Mouse (Mus musculus) kidney, embryonic 16.5 days (tissue): ENCODE measurements around the gene Srsf5. TPM values are rescaled to one million over a fixed set of nuclear protein-coding genes. Genes with fewer than 3 reads are reported as not detected.

Source experiments
- ATAC-seq: fragments of 200-750 bp; cut with Nextera tagmentation; 2 replicates; pipeline ENCODE4 v1.8.0; 2017; ENCODE audit warnings: moderate TSS enrichment; ENCODE audit not compliant: low FRiP score, low TSS enrichment
- H3K27ac ChIP-seq: fragments of 300-500 bp; sonication (generic); 2 replicates; pipeline ENCODE4 v1.5.1; 2014; ENCODE audit warnings: low read length
- H3K27me3 ChIP-seq: fragments of 300-500 bp; sonication (generic); 2 replicates; pipeline ENCODE4 v1.6.1; 2014; ENCODE audit warnings: low read length, control low read depth, mixed read lengths; ENCODE audit not compliant: insufficient read depth
- H3K36me3 ChIP-seq: fragments of 300-500 bp; sonication (generic); 2 replicates; pipeline ENCODE4 v1.6.1; 2014; ENCODE audit warnings: low read length, control low read depth, mixed read lengths; ENCODE audit not compliant: insufficient read depth
- H3K4me1 ChIP-seq: fragments of 300-500 bp; sonication (generic); 2 replicates; pipeline ENCODE4 v1.6.1; 2014; ENCODE audit warnings: low read length, control low read depth, mixed read lengths; ENCODE audit not compliant: insufficient read depth
- H3K4me2 ChIP-seq: fragments of 300-500 bp; sonication (generic); replicated peaks from 2 replicates; pipeline ENCODE4 v1.6.1; 2014; ENCODE audit warnings: low read depth, low read length
- H3K4me3 ChIP-seq: fragments of 300-500 bp; sonication (generic); 2 replicates; pipeline ENCODE4 v1.5.1; 2014; ENCODE audit warnings: mild to moderate bottlenecking, low read length
- H3K9ac ChIP-seq: fragments of 300-500 bp; sonication (generic); replicated peaks from 2 replicates; pipeline ENCODE4 v1.6.1; 2014; ENCODE audit warnings: low read length
- H3K9me3 ChIP-seq: fragments of 300-500 bp; sonication (generic); 2 replicates; pipeline ENCODE4 v1.6.1; 2016; ENCODE audit warnings: low read length, control low read depth
- WGBS: fragments of 180-500 bp; shearing (Covaris S2); extraction: QIAGEN DNeasy Blood & Tissue Kit; methylation state at CpG from one replicate; pipeline ENCODE4 v1.1.7; 2014; 5-methylcytosine and 5-hydroxymethylcytosine counted together
- polyA plus RNA-seq: library from polyadenylated mRNA; unstranded; fragments of >200 nt; fragmentation: Nextera tagmentation; extraction: Ambion mirVana; gene quantifications from 2 replicates; pipeline ENCODE4 v1.2.1, GENCODE M21; 2015

Srsf5 gene
- polyA plus RNA-seq, 1 experiment from 2014 or later = 513 TPM

DNA sequence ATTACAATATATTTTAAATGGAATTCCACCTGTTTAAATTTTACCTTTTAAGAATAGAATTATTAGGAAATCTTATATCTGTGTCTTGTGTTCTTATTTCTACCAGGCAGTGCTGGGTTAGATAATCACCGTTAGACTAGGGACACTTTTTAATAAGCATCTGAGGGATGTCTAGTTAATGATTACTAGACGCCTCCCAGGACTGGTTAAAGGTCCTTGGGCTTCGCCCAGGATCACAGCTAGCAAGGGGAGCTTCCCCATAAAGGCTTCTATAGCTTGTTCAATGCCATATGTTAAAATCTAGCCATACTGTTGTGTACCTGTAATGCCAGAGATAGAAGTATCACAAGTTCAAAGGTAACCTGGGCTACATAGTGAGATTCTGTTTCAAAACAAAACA, 16.4 kb upstream of the Srsf5 start:
- peak overlapping the region; percentile 76 for H3K27ac ChIP-seq
- WGBS = 64% methylated on average over 3 of the region's 3 CpGs
- H3K9ac ChIP-seq = no peak overlapping the region
- peaks cover 9% of the 10 kb centered on the region; the same call in 1 of the 2 replicates for H3K4me1 ChIP-seq
- no peak overlapping the region for H3K4me2 ChIP-seq
- H3K36me3 ChIP-seq = no peaks in the 10 kb centered on the region
- no peaks in the 10 kb centered on the region for H3K27me3 ChIP-seq
- no peak for ATAC-seq
- no peak overlapping the region for H3K4me3 ChIP-seq
- no peaks in the 10 kb centered on the region for H3K9me3 ChIP-seq

GRCm38 (mm10) chr12:80930141-80930540, 15.2 kb upstream of the Srsf5 start:
- H3K27ac ChIP-seq = no peak overlapping the region
- H3K27me3 ChIP-seq = no peaks in the 10 kb centered on the region
- H3K9me3 ChIP-seq = no peaks in the 10 kb centered on the region
- no peak overlapping the region for H3K4me2 ChIP-seq
- H3K36me3 ChIP-seq = no peaks in the 10 kb centered on the region
- H3K4me3 ChIP-seq = no peak overlapping the region
- H3K9ac ChIP-seq = no peak overlapping the region
- peak; percentile 52 for ATAC-seq
- peaks cover 8% of the 10 kb centered on the region; the same call in 1 of the 2 replicates for H3K4me1 ChIP-seq
- 75% methylated on average over 7 of the region's 7 CpGs for WGBS

DNA sequence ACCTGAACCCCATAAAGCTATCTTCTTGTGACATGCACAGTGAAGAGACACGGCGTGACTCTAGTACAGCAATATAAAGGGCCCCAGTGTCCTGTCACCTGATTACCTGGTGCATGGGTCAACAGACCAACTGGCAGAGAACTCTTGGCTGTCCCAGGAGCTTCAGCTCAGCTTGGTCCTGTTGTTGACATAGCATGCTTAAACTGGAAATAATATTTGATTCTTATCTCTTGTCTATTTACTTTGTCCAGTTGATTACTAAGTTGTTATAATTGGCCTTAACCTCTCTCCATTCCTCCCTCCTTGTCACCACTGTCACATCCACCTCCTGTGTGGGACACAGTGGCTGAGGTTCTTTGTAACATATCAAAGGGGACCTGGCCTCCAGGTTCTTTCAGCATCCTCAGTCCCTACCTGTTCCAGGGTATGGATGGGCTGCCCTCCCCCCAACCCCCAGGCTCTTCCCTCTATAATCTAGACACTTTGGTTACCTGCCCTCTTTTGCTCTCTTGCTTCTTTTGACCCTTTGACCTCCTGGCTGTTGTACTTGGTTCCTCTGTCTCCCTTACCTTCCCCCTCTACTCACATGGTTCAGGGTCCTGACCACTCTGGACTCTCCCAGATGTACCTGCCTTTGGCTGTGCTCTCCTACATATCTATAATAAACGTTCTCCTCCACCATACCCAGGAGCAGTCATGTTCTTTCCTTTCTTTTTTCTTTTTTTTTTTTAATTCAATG, 13.7 kb upstream of the Srsf5 start:
- H3K27me3 ChIP-seq = no peaks in the 10 kb centered on the region
- no peak overlapping the region for H3K27ac ChIP-seq
- no peak overlapping the region for H3K9ac ChIP-seq
- no peak overlapping the region for H3K4me2 ChIP-seq
- H3K4me1 ChIP-seq = 0 out of 2 replicates have a peak, but pooled peaks cover 3% of the 10 kb centered on the region
- ATAC-seq = no peak
- WGBS = 84% methylated on average over 3 of the region's 3 CpGs
- no peaks in the 10 kb centered on the region for H3K9me3 ChIP-seq
- H3K36me3 ChIP-seq = no peaks in the 10 kb centered on the region
- H3K4me3 ChIP-seq = no peak overlapping the region

- no peaks in the 10 kb centered on the region for H3K9me3 ChIP-seq
- H3K36me3 ChIP-seq = no peaks in the 10 kb centered on the region
- ATAC-seq = no peak
- no peak overlapping the region for H3K4me3 ChIP-seq
- no peak overlapping the region for H3K27ac ChIP-seq
- 0 out of 2 replicates have a peak, but pooled peaks cover 3% of the 10 kb centered on the region for H3K4me1 ChIP-seq
- no peak overlapping the region for H3K4me2 ChIP-seq
- no peaks in the 10 kb centered on the region for H3K27me3 ChIP-seq
- WGBS = 84% methylated on average over 1 of the region's 1 CpGs
- no peak overlapping the region for H3K9ac ChIP-seq
These were observed 12.4 kb upstream of the Srsf5 start for GRCm38 (mm10) chr12:80932865-80933264.

- no peak for ATAC-seq
- WGBS = 74% methylated on average over 2 of the region's 2 CpGs
- H3K27me3 ChIP-seq = no peaks in the 10 kb centered on the region
- no peak overlapping the region for H3K9ac ChIP-seq
- H3K36me3 ChIP-seq = no peaks in the 10 kb centered on the region
- no peak overlapping the region for H3K4me3 ChIP-seq
- H3K9me3 ChIP-seq = no peaks in the 10 kb centered on the region
- no peak overlapping the region for H3K27ac ChIP-seq
- 0 out of 2 replicates have a peak, but pooled peaks cover 7% of the 10 kb centered on the region for H3K4me1 ChIP-seq
- no peak overlapping the region for H3K4me2 ChIP-seq
These were observed 8.6 kb upstream of the Srsf5 start for GRCm38 (mm10) chr12:80936751-80937150.

DNA sequence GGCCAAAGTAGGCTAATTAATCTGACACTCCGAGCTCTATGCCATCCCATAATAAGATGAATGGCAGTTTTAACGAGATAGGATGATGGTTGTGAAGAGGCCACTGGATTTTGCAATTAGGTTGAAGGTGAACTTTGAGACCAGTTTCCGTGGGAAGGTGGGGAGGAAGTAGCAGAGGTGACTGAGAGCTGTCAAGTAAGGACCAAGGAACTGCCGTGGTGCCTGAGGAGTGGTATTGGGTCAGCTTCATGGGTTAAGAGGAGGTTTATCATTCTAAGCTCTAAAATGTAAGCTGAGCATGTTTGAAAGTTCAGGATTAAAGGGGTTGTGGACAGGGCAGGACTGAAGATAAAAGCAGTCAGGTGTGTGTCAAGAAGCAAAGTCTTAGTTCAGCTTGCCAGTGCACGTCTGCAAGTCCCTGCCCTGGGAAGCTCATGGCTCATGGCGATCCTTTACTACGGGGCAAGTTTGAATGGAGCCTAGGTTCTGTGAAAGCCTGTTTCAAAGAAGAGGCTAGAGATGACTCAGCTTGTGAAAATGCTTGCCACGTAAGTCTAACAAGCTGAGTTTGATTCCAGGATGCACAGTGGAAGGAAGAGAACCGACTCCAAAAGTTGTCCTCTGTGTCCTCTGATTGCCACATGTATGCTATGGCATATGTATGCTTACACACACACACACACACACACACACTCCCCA, 7.8 kb upstream of the Srsf5 start:
- Histone ChIP-seq H3K4me1 (0 out of 2 replicates have a peak, but pooled peaks cover 7% of the 10 kb centered on the region), H3K27ac (no peak overlapping the region), H3K9ac (no peak overlapping the region), H3K36me3 (no peaks in the 10 kb centered on the region), H3K9me3 (no peaks in the 10 kb centered on the region), H3K27me3 (no peaks in the 10 kb centered on the region), H3K4me2 (no peak overlapping the region), H3K4me3 (no peak overlapping the region)
- 76% methylated on average over 9 of the region's 9 CpGs for WGBS
- no peak for ATAC-seq

GRCm38 (mm10) chr12:80938642-80939041, 6.7 kb upstream of the Srsf5 start:
- no peaks in the 10 kb centered on the region for H3K36me3 ChIP-seq
- peak overlapping the region; percentile 52 for H3K27ac ChIP-seq
- no peak for ATAC-seq
- 0 out of 2 replicates have a peak, but pooled peaks cover 7% of the 10 kb centered on the region for H3K4me1 ChIP-seq
- H3K4me3 ChIP-seq = no peak overlapping the region
- no peaks in the 10 kb centered on the region for H3K9me3 ChIP-seq
- no peak overlapping the region for H3K4me2 ChIP-seq
- H3K27me3 ChIP-seq = no peaks in the 10 kb centered on the region
- H3K9ac ChIP-seq = no peak overlapping the region
- WGBS = 42% methylated on average over 5 of the region's 5 CpGs

GRCm38 (mm10) chr12:80939165-80939564, 6.1 kb upstream of the Srsf5 start:
- no peaks in the 10 kb centered on the region for H3K9me3 ChIP-seq
- 74% methylated on average over 4 of the region's 4 CpGs for WGBS
- ATAC-seq = no peak
- H3K36me3 ChIP-seq = no peaks in the 10 kb centered on the region
- 0 out of 2 replicates have a peak, but pooled peaks cover 7% of the 10 kb centered on the region for H3K4me1 ChIP-seq
- no peak overlapping the region for H3K4me3 ChIP-seq
- no peaks in the 10 kb centered on the region for H3K27me3 ChIP-seq
- no peak overlapping the region for H3K4me2 ChIP-seq
- 0 out of 2 replicates have a peak overlapping the region, but pooled peaks have one; percentile 5 for H3K9ac ChIP-seq
- peak overlapping the region; percentile 52 for H3K27ac ChIP-seq

DNA sequence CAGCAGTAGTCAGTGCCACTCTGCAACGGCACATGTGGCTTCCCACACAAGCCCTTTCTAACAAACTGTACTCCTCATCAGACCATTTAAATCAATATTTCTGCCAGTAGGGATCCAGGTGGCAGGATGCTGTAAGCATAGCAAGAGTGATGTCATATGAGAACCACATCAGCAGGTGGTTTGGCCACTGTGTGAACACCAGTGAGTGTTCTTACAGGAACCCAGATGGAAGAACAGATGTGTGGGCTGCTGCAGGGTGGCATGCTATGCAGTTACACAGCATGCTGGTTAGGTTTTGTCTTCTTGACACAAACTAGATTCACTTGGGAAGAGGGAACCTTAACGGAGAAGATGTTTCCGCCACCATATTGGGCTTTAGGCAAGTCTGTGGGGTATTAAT, 3.4 kb upstream of the Srsf5 start:
- ATAC-seq = no peak
- Histone ChIP-seq H3K27me3 (no peaks in the 10 kb centered on the region), H3K4me3 (no peak overlapping the region), H3K9ac (no peak overlapping the region), H3K4me2 (no peak overlapping the region), H3K4me1 (peaks cover 11% of the 10 kb centered on the region), H3K27ac (no peak overlapping the region), H3K36me3 (peaks cover 3% of the 10 kb centered on the region; the same call in 1 of the 2 replicates), H3K9me3 (no peaks in the 10 kb centered on the region)
- 94% methylated on average over 3 of the region's 3 CpGs for WGBS

DNA sequence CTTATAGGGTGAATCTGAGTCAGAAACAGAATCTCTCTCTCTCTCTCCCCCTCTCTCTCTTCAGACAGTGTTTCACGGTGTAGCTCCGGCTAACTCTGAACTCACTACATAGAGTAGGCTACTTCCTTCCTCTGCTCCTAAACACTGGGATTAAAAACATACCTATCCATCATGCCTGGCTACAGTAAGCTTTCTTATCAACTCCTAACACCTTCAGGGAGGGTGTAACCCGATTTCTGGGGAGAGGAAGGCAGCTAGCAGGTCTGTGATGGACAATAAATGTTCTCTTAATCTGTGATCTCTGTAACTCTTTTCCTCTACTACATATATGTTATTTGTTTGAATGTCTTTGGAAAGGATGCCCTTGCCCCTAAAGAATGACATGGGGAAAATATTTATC, 1.9 kb upstream of the Srsf5 start:
- 79% methylated on average over 3 of the region's 3 CpGs for WGBS
- peaks cover 16% of the 10 kb centered on the region for H3K36me3 ChIP-seq
- ATAC-seq = no peak
- H3K27me3 ChIP-seq = no peaks in the 10 kb centered on the region
- peaks cover 19% of the 10 kb centered on the region for H3K4me1 ChIP-seq
- H3K9ac ChIP-seq = no peak overlapping the region
- H3K4me3 ChIP-seq = no peak overlapping the region
- no peak overlapping the region for H3K4me2 ChIP-seq
- H3K9me3 ChIP-seq = no peaks in the 10 kb centered on the region
- no peak overlapping the region for H3K27ac ChIP-seq
